Mouse (Mus musculus) c-Kit-positive CD71-positive TER-119-negative erythroid progenitor cells, embryonic 14.5 days (primary cell): Measurements from ENCODE around the gene Tmppe.
"Not testable (repeated sequence)": the region's sequence is repeated elsewhere in the genome, so short reads cannot be mapped to it uniquely, and the experiment has no call there.

ENCODE experiments used
- DNase-seq: peaks from one replicate; pipeline ENCODE4 v3.0.0-alpha.2; 2013; ENCODE audit warnings: low read depth

Tmppe gene

GRCm38 (mm10) chr9:114400949-114401684 lies at the start of gene Tmppe, which contains the start of gene Glb1:
TSS of gene Tmppe (plus strand) at chr9:114401105.
TSS of gene Glb1 (plus strand) at chr9:114401076.
- DNase-seq: peak; percentile 51

GRCm38 (mm10) chr9:114367783-114368470 lies 33.0 kb upstream of the Tmppe start:
- DNase-seq: no peak

GRCm38 (mm10) chr9:114368471-114368858 lies 32.4 kb upstream of the Tmppe start:
- no peak for DNase-seq

GRCm38 (mm10) chr9:114369389-114369788 lies 31.5 kb upstream of the Tmppe start:
- not testable (repeated sequence) for DNase-seq

GRCm38 (mm10) chr9:114371717-114372116 lies 29.2 kb upstream of the Tmppe start:
- not testable (repeated sequence) for DNase-seq

- no peak for DNase-seq
These were observed 25.5 kb upstream of the Tmppe start for GRCm38 (mm10) chr9:114375276-114375962.

GRCm38 (mm10) chr9:114377168-114377567 lies 23.7 kb upstream of the Tmppe start:
- DNase-seq: no peak

- DNase-seq: no peak
These were observed 21.0 kb upstream of the Tmppe start for GRCm38 (mm10) chr9:114379871-114380270.

GRCm38 (mm10) chr9:114380881-114381733 lies 19.8 kb upstream of the Tmppe start:
- DNase-seq: no peak

- DNase-seq: no peak
These were observed 17.8 kb upstream of the Tmppe start for GRCm38 (mm10) chr9:114382936-114383710.

GRCm38 (mm10) chr9:114384691-114385090 lies 16.2 kb upstream of the Tmppe start:
- no peak for DNase-seq

- DNase-seq: no peak
These were observed 15.7 kb upstream of the Tmppe start for GRCm38 (mm10) chr9:114385160-114385559.

GRCm38 (mm10) chr9:114387086-114387485 lies 13.8 kb upstream of the Tmppe start:
- DNase-seq: no peak

- no peak for DNase-seq
These were observed 12.6 kb upstream of the Tmppe start for GRCm38 (mm10) chr9:114388288-114388687.

GRCm38 (mm10) chr9:114388701-114389370 lies 12.1 kb upstream of the Tmppe start:
- DNase-seq: no peak

GRCm38 (mm10) chr9:114389371-114389904 lies 11.5 kb upstream of the Tmppe start:
- DNase-seq: no peak

- peak; percentile 44 for DNase-seq
These were observed 10.8 kb upstream of the Tmppe start, which contains the start of gene Crtap for GRCm38 (mm10) chr9:114389905-114390748. TSS of gene Crtap (minus strand) at chr9:114390675.

- DNase-seq: no peak
These were observed 10.2 kb upstream of the Tmppe start for GRCm38 (mm10) chr9:114390749-114391075.

GRCm38 (mm10) chr9:114394136-114394535 lies 6.8 kb upstream of the Tmppe start:
- not testable (repeated sequence) for DNase-seq
